Mouse (Mus musculus) liver, adult 2 months (tissue): ENCODE data around the gene Sv2a.
A peak's percentile ranks its signal among the peaks of the same experiment; 100 is the strongest.

Source experiments
- CTCF ChIP-seq: fragments of 200-500 bp; IDR thresholded peaks from 2 replicates; pipeline ENCODE4 v1.5.1; 2011; ENCODE audit warnings: low read depth, low read length, control low read depth
- POLR2A ChIP-seq: fragments of 200-500 bp; IDR thresholded peaks from 2 replicates; pipeline ENCODE4 v1.6.1; 2011; ENCODE audit warnings: low read length, control low read depth; ENCODE audit not compliant: insufficient read depth; ENCODE audit errors: extremely low read depth

DNA sequence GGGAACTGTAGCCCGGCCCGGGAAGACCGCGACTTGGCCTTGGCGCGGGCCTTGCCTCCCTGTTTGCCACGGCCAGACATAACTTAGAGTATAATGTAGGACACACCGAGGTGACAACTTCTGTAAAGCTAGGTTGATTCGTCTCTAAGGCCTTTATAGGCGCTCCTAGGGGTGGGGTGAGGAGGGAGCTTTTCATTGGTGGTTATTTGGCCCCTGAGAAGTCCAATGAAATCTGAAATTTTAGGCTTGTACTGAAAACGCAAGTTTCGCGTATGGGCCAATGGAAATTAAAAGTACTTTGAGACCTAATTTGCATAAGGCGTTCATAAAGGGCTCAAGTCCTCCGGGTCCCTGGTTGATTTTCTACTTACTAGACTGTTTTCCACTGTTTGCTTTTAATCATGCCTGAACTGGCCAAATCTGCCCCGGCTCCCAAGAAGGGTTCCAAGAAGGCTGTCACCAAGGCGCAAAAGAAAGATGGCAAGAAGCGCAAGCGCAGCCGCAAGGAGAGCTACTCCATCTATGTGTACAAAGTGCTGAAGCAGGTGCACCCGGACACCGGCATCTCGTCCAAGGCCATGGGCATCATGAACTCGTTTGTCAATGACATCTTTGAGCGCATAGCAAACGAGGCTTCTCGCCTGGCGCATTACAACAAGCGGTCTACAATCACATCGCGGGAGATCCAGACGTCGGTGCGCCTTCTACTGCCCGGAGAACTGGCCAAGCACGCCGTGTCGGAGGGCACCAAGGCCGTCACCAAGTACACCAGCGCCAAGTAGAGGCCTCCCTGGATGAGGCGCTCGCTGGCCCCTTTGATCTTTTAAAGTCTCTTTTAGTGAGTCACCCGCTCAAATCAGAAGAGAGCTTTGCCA lies 40.1 kb downstream of the Sv2a start, which contains the start of the genes Hist2h2ac and Hist2h2be:
- no peak for TF ChIP-seq CTCF
- peak; percentile 89 for TF ChIP-seq POLR2A
